Mouse (Mus musculus) spleen, postnatal 4 days (tissue): ENCODE results near the gene Anapc13.

Source experiments
- DNase-seq, 2 experiments: peaks; one replicate each; pipeline ENCODE4 v3.0.0; 2022; ENCODE audit warnings: low spot score in 2 of 2

The Anapc13 gene

GRCm38 (mm10) chr9:102631589-102632147 lies 5.6 kb downstream of the Anapc13 start:
- no peak for DNase-seq

DNA sequence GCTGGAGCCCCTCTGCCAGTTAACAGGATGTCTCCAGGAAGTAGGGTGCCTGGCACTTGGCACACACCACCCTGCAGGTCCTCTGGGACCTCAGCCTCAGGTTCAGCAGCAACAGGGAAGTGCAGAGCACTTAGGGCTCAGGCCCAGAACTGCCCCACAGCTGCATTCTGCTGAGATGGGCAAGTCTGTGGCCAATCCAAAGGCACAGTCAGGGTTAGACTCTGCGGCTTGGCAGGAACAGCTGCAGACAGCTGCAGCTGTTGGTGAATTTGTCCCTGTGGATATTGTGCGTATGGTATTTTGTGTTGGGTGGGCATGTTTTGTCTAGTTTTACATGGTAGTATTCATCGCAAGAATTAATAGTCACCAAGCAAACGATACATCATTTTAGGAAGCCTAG lies 6.1 kb downstream of the Anapc13 start:
- no peak for DNase-seq

DNA sequence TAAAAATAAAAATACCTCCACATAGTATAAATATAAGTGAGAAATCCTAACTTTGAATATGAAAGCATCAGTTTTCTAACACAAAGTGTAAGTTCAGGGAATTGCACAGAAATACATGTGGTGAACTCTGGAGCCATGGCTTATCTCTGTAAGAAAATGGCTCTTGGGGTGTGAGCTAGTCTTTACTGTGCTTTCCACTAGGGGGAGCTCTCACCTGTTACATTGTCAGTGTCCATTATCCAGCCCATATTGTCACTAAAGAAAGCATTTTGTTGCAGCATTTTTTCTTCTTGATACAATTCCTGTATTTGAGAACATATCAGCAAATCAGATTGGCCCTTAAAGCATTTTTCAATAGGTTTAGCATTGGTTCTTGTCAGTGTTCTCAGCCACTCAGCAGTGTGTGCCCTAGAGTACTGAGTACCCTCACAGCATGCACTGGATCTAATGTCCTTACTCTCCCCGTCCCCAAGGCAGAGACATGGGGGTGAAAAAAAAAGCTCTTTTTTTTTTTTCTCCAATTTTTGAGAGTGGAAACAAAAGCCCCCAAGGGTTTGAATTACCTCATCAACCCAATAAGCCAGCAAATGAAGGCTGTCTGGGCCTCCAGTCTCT lies 6.9 kb downstream of the Anapc13 start:
- DNase-seq: peak; percentile 56 to 70

DNA sequence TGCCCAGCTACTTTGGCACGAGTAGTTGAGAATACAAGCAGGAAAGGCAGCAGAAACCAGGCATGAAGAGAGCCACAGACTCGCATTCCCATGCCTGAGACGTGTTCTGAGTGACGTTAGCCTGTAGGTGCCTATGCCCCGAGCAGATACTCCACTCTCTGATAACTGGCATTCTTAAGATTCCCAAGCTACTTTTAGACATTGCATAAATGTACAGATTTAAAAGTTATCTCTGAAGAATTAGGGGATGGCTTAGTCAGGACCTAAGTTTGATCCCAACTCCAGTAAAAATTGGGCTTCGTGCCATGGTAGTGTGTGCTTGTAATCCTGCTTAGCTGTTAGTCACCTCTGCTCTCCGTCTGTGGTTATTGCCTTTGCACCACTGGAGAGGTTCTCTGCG lies 8.4 kb downstream of the Anapc13 start:
- no peak for DNase-seq

DNA sequence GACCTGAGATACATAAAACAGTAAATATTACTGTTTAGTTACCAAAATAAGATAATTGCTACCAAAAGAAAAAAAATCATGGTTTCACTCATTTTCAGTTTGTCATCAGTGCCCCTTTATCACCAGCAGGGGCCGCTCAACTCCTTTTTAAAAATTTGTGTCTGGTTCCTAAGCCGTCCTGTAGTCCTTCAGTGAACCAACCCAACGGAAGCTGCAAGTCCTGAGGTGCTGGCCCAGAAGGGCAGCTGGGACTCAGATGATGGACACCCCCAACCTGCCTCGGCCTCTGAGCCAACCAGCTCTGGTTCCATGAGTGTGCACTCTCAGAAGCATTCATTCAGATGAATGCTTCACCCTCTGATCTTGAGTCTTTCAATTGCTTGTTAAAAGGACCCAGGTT lies 10.5 kb downstream of the Anapc13 start:
- DNase-seq: peak in 1 of 2 experiments; percentile 36

GRCm38 (mm10) chr9:102637115-102637514 lies 11.0 kb downstream of the Anapc13 start:
- no peak for DNase-seq

DNA sequence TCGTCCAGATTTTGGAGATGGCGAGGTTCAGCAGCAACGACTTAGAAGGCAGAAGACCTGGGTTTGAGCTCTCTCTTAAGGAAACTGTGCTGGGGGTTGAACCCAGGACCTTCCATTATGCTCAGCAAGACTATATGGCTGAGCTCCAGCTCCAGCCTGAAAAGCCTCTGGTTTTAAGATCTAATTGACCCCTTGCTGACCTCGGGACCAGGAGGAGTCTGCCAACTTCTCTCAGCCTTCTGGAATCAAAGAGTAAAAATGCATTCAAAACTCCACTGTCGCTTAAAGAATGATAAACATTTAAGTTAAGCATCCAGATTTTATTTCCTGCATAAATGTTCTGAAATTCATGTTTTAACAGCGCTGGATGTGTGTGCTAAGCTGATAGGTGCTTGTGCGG lies 12.9 kb downstream of the Anapc13 start:
- no peak for DNase-seq

DNA sequence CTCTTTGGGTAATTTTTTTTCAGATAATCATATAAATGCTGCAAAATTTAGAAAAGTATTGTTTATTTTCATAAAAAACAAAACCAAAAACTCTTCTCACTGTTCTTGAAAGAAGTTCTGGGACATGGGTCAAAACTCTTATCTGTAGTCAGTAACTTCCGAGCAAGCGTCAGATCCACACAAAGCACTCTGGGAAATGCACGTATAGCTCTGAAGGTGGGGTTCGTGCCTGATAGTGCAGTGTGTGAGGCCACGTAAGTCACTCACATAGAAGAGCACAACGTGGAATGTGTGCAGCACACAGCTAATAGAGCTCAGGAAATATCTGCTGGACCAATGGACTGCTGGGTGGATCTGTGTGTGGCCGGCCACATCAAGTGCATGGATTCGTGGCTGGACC lies 13.4 kb downstream of the Anapc13 start:
- DNase-seq: no peak

GRCm38 (mm10) chr9:102641531-102641930 lies 15.4 kb downstream of the Anapc13 start:
- no peak for DNase-seq

- DNase-seq: no peak
These were observed 17.0 kb downstream of the Anapc13 start for GRCm38 (mm10) chr9:102643071-102643485.

GRCm38 (mm10) chr9:102643486-102644101 lies 17.5 kb downstream of the Anapc13 start:
- DNase-seq: no peak

DNA sequence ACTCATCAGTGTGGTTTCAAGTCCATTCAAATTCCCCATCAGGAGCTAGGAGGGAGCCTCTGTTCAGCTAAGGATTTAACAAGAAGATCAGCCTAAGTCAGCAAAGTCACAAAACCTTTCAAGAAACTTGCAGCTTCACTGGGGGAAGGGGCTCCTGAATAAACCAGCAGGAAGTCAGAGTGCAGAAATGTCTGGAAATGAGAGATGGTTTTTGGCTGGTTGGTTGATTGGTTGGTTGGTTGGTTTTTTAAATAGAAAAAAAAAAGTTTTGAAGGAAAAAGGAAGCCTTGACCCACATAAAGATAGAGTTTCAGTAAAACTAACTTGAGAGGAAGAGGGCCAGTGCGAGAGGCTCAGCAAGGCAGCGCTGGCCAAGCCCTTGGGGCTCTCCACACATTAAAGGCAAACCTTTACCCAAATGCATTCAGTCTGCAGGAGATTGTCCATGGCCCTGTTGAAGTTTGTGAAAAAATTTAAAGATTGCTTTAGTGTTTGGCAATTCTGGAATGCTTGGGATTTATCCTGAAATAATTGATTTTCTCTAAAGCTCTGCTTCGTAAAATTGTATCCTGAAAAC lies 19.1 kb downstream of the Anapc13 start:
- no peak for DNase-seq

- no peak for DNase-seq
These were observed 20.9 kb downstream of the Anapc13 start for GRCm38 (mm10) chr9:102647010-102647409.

DNA sequence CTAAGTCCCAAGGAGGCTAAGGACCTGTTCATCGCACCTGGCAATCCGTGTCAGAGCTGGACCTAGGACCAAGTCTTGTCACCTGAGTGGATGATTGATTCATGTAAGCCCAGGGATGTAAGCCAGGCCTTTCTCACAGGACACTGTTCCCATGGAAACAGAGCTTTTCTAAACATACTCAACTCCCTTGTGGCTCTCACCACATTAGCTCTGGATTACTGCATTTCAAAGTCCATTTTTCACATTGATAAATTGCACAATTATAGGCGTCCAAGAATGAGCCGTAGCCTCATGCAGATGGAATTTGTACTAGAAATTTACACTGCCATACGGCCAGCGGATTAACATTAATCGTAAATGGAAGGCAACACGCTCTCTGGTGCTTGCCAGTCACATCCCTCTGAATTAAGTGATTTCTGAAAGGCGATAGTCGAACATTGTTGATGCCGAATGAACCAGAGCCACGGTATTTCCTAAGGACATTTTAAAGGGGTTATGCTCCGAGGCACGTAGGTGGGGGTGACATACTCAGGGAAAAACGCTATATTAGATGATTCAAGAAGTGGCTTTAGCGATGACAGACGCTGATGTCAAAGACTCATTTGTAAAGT lies 23.9 kb downstream of the Anapc13 start:
- no peak for DNase-seq

GRCm38 (mm10) chr9:102650637-102651036 lies 24.5 kb downstream of the Anapc13 start:
- DNase-seq: no peak

- DNase-seq: no peak
These were observed 25.2 kb downstream of the Anapc13 start for GRCm38 (mm10) chr9:102651199-102651720.

DNA sequence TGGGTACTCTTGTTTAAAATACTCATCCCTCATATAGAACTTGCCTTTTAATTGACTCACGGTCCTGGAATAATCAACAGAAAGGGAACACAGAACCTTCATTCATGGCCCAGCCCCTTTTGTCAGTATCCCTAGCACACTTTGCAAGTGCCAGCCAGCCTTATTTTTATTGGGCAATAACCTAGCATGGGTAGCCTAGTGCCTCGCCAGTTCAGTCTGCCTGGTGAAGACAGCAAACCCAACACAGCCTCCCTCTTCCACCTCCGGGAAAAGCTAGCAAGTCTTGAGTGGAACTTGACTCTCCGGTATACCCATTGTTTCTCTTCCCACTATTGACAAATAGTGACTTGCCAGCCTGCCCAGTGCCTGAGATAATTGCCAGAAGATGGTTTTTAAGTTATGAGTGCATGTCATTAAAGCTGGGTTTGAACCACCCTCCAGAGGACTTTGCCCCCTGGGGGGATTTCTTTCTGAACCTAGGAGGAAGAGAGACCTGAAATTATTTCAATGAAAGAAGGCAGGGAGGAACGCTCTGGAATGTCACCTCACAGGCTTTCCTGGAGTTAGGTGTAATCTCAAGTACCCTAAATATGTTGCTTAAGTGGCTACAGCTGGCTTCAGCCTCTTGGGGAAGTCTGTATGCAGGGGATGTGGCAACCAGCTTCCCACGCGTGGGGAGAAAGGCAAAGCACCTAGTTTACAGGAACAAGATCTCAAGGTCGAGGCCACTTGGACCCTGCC lies 30.4 kb downstream of the Anapc13 start:
- DNase-seq: no peak

GRCm38 (mm10) chr9:102668115-102668514 lies 42.0 kb downstream of the Anapc13 start:
- DNase-seq: no peak

- DNase-seq: no peak
These were observed 42.8 kb downstream of the Anapc13 start for GRCm38 (mm10) chr9:102668906-102669305.

DNA sequence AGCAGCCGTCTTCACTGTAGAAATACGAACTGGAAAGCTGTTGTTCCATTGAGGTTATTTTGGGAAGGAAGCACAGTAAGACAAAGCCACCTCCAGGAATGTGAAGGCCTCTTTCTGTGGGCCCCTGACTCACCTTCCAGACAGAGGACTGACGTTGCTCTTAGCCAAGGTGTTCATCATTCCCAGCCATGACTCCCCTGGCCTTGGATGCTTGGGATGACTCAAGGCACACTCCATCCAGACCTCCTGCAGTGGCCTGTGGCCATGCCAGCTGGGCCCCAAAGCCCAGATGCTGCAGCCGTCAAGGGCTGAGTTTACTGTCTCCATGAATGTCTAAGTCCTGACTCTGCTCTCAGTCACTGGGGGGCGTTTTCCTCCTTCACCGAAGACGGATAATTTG lies 47.3 kb downstream of the Anapc13 start:
- DNase-seq: no peak

GRCm38 (mm10) chr9:102675922-102676321 lies 49.8 kb downstream of the Anapc13 start:
- DNase-seq: no peak

- DNase-seq: no peak
These were observed 55.4 kb downstream of the Anapc13 start for GRCm38 (mm10) chr9:102681470-102681869.
